Mouse (Mus musculus): ENCODE data around the gene Txndc16.
A peak's percentile ranks its signal among the peaks of the same experiment; 100 is the strongest.

Gene Txndc16

GRCm38 (mm10) chr14:45155511-45156173, 64.5 kb downstream of the Txndc16 start:
- DNase-seq (ENCODE audit: extremely low spot score): no peak

GRCm38 (mm10) chr14:45153258-45153657, 66.9 kb downstream of the Txndc16 start:
- DNase-seq (ENCODE audit: extremely low spot score): no peak

GRCm38 (mm10) chr14:45142511-45142910, 77.6 kb downstream of the Txndc16 start:
- DNase-seq (ENCODE audit: extremely low spot score): peak; percentile 32

GRCm38 (mm10) chr14:45140344-45141080, 79.6 kb downstream of the Txndc16 start:
- no peak for DNase-seq (ENCODE audit: extremely low spot score)

- DNase-seq (ENCODE audit: extremely low spot score): no peak
These were observed 84.2 kb downstream of the Txndc16 start for GRCm38 (mm10) chr14:45135961-45136360.

GRCm38 (mm10) chr14:45135560-45135959, 84.6 kb downstream of the Txndc16 start:
- DNase-seq (ENCODE audit: extremely low spot score): no peak

- no peak for DNase-seq (ENCODE audit: extremely low spot score)
These were observed 101.8 kb downstream of the Txndc16 start for GRCm38 (mm10) chr14:45118359-45118758.

GRCm38 (mm10) chr14:45102201-45102600, 117.9 kb downstream of the Txndc16 start:
- DNase-seq (ENCODE audit: extremely low spot score): no peak

GRCm38 (mm10) chr14:45092327-45092726, 127.8 kb downstream of the Txndc16 start:
- DNase-seq (ENCODE audit: extremely low spot score): no peak

- no peak for DNase-seq (ENCODE audit: extremely low spot score)
These were observed 130.1 kb downstream of the Txndc16 start for GRCm38 (mm10) chr14:45090011-45090410.

- no peak for DNase-seq (ENCODE audit: extremely low spot score)
These were observed 134.3 kb downstream of the Txndc16 start for GRCm38 (mm10) chr14:45085651-45086425.

GRCm38 (mm10) chr14:45084656-45085280, 135.4 kb downstream of the Txndc16 start:
- DNase-seq (ENCODE audit: extremely low spot score): no peak

GRCm38 (mm10) chr14:45083540-45083939, 136.6 kb downstream of the Txndc16 start:
- no peak for DNase-seq (ENCODE audit: extremely low spot score)

Data from embryo, embryonic 9.5 days (tissue).